Mouse (Mus musculus) thymus, postnatal 10 days (tissue): Measurements from ENCODE around the gene Krt4.

ENCODE experiments used
- DNase-seq, 2 experiments: peaks; one replicate each; pipeline ENCODE4 v3.0.0; 2021; ENCODE audit warnings: low spot score in 2 of 2

Krt4 gene

DNA sequence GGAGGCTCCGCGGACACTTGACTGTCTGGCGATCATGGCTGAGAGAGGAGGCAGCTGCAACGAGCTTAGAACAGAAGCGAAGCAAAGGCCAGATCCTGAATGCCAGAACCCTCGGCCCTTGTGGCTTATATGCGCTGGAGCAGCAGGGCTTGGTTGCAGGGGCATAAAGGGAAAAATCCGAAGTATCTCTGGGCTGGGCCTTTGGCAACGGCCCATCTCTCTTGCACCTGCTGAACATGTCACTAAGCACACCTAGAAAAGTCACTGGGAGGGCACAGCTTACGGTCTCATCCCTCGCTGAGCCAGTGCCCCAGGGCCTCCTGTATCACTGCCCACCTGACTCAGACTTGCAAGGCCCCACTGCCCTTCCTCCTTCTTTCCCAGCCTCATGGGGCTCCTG, at the start of gene Krt4:
TSS of gene Krt4 (minus strand) at position 101 of the 400 bp plus-strand sequence.
- no peak for DNase-seq

DNA sequence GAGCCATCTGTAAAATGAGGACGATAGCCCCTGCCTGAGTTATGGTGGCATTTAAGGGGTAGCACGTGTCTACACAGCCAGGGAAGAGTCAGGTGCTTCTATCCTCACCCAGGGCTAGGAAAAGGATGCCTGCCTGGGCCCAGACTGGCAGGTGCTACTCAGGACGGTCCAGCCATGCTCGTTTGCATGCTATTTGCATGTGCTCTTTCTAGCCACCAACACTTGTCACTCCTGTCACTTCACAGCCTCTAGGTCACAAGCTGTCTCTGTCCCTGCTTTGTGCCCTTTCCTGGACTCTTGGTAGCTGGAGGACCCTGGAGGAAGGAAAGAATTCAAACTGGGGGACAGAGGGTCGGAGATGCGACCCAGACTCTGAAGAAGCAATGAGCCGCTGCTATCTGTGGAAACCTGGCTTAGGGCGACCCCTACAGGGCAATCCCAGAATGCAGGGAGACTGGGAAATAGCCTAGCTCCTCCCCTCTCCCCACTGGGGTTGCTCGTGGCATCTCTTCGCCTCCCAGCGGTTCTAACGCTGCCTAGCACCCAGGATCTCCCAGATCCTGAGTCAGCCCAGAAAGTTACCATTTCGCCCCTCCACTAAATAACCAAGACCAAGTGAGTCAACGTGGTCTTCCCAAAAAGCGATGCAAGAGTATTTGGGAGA, 49.0 kb upstream of the Krt4 start:
- peak; percentile 74 to 90 for DNase-seq

DNA sequence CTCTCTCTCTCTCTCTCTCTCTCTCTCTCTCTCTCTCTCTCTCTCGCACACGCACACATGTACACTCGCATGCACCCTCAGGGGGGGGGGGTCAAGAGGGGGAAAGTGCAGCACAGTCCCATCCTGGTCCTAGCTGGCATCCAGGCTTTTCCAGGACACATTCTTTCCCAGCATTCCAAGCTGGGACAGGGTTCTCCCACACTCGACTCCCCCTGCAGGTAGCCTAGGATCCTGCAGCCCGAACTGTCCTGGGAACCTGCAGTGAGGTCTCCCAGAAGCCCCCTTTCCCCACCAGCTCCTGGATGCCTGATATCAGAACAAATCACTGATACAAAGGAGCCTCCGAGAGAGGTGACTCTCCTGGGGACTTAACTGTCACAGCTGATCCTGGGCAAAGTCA, 46.0 kb upstream of the Krt4 start:
- no peak for DNase-seq

GRCm38 (mm10) chr15:101966808-101967207, 42.3 kb upstream of the Krt4 start:
- DNase-seq: no peak

DNA sequence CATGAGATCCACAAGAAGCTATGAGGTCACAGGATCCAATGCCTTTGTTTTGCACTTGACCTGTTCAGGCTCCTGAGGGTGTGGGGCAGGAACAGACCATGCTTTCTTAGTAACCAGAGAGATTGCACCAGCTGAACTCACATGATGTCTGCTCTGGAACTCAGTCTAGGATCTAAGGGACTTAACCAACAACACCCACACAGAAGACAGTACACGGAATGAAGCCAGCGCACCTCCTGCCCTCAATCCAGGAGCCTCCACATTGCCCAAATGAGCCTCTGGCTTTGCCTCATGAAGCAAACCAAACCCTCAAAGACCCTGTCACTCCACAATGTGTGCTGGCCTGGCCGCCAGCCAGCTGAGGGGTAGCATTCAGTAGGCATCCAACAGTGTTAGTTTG, 34.4 kb upstream of the Krt4 start:
- DNase-seq: no peak

- no peak for DNase-seq
Observed at GRCm38 (mm10) chr15:101954187-101954586, 29.7 kb upstream of the Krt4 start, which contains the start of gene Krt78. Gene Krt78, minus strand, starts transcription at chr15:101954287.

- no peak for DNase-seq
Observed at GRCm38 (mm10) chr15:101952733-101953474, 28.4 kb upstream of the Krt4 start.

- no peak for DNase-seq
Observed at GRCm38 (mm10) chr15:101945430-101945829, 20.9 kb upstream of the Krt4 start.

DNA sequence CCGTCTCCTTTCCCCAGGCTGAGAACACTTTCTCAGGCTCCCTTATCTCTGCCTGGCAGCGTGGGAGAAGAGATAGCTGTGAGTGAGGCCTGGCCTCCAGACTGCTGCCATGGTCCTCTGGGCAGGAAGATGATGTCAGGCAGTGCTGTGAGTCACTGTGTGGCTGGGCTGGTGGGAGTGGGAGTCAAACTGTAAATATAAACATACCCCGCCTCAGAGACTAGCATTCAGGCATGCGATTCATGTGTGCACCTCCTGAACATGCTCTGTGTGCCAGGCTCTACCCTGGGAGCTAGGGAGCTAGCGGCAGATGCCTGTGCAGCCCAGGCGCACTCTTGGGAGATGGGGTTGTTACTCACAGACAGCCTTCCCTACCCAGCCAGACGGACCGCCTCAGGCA, 17.4 kb upstream of the Krt4 start:
- no peak for DNase-seq

DNA sequence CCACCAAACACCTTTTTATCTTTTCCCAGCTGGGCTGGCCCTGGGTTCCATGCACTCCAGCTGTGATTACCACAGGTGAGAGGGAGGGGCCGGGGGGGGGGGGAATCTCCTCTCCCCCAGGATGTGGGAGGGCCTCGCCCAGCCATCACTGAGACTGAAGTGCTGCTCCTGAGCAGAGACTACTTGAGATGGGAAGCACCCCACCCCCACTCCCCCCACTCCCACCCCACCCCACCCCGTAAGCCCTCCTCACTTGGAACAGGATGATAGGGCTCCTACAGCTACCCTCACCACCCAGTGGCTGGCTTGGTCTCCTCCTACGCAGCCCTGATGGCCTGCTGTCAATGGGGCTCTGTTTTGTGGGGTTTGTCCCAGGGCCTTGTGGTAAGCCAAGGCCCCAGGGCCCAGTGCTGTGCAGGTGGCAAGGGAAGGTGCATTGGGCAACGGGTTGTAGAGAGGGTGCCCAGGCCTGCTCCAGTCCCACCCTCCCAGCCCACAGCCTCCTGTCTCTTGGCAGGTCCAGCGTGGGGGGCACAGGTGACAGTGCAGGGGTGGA, 15.8 kb upstream of the Krt4 start, which contains the start of gene Krt79:
TSS of gene Krt79 (minus strand) at position 51 of the 556 bp plus-strand sequence.
- DNase-seq: no peak

DNA sequence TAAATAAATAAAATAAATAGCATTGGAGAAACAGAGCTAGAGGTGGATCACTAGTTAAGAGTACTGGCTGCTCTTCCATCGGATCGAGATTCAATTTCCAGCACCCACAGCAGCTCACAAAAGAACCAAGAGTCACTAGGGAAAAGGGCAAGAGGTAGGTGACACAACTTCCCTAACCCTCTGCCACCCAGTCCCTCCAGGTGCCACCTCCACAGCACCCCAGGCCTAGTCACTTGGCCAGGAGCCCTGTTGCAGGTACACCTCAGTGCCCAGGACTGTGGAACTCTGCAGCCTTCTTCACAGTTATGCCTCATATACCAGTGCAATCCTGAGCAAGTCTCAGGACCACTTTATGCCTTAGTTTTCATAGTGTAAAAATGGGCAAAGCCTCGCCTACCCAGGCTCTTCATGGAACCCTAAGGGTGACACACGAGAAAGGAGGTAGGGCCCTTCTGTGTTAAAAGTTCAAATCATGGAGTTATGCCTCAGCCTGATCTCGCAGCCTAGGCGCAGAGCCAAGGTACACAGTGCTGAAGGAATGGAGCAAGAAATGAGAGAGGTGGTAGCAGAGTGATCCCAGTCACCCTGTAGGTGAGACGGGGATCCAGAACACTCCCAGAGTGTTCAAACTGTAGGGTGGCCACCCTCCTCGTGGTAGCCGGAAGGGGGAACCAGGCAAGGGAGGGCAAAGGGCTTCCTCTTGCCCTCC, 14.2 kb upstream of the Krt4 start:
- no peak for DNase-seq

- no peak for DNase-seq
Observed at GRCm38 (mm10) chr15:101933024-101933423, 8.5 kb upstream of the Krt4 start.

DNA sequence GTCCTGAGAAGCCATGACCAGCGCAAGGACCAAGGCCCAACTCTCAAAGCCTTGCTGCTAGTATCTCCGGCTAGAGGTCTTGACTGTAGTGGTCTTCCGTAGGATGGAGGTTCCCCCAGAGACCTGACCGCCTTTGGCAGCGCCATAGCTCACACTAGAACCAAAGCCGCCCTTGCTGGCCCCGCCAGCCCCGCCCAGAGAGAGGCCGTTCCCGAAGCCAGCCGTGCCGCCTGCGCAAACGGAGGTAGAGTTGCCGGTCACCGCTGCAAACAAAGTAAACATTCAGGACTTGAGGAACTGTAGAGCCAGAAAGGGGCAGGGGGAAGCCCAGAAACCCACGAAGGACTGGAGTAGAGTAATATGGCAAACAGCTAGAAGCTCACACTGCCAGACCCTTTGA, 5.1 kb upstream of the Krt4 start:
- no peak for DNase-seq

- DNase-seq: no peak
Observed at GRCm38 (mm10) chr15:101929087-101929486, 4.6 kb upstream of the Krt4 start.

- DNase-seq: no peak
Observed at GRCm38 (mm10) chr15:101927340-101928080, 3.0 kb upstream of the Krt4 start.

GRCm38 (mm10) chr15:101925041-101925440, 506 bp upstream of the Krt4 start:
- DNase-seq: no peak

- DNase-seq: no peak
Observed at GRCm38 (mm10) chr15:101922296-101922695, 2.2 kb downstream of the Krt4 start.

DNA sequence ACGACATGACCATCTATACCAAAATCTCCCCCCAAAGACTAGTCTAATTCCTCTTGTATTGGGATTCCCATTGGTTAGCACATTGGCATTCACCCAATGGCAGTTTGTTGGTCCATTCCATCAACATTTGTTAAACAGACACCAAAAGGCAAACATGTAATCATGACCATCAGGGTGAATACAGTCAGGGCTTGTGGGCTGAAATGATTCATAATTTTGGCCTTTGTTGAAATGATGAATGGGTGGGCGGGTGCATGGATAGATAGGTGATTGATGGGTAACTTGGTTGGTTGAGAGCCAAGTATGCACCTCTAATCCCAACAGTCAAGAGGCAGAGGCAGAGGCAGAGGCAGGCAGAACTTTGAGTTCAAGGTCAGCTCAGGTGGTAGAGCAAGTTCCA, 8.5 kb downstream of the Krt4 start:
- DNase-seq: no peak

- DNase-seq: no peak
Observed at GRCm38 (mm10) chr15:101904849-101905248, 19.7 kb downstream of the Krt4 start.

DNA sequence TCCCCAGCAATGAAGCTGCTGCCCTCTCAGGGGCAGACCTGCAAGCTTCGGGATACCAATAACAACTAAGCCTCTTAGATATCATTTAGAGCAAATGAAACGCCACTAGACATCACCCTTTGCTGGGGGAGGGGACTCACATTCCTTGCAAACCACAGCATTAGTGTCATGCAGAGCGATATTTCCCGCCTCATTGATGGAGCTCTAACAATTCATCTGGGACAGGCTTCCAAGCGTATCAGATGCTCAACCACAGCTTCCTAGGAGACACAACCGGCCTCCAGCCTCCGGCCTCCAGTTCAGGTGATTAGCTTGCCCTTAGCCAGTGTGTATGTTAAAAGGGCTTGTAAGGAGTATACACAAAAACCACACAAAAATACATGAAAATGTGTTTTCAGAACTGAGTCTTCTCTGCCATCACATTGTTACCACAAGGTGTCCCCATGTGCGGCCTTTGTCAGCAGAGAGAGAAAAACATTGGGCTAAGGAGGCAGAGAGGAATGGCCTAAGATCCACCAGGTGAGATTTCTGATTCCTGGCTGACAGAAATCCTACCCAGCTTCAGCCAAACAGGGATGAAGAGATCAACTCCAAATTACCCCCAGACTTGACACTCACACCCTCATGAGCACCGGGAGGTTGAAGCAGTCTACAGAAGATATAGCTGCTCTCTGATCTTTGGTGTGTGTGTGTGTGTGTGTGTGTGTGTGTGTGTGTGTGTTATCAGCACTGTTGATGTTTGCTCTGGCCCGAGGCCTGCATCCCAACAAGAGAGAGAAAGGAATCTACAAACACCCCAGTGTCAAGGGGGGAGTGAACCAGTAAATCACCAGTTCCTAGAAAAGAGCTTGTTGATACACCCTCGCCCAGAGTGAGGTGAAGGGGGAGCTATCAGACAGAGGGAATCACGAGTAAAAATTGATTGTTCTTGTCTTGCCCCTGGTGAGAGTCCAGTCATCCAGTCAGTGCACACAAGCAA, 22.1 kb downstream of the Krt4 start:
- no peak for DNase-seq
